Mouse (Mus musculus): Measurements from ENCODE around the gene Tacr2. TPM values are rescaled to one million over a fixed set of nuclear protein-coding genes. Genes with fewer than 3 reads are reported as not detected.

Tacr2 gene
- total RNA-seq, 2 experiments from 2014 or later = not detected

DNA sequence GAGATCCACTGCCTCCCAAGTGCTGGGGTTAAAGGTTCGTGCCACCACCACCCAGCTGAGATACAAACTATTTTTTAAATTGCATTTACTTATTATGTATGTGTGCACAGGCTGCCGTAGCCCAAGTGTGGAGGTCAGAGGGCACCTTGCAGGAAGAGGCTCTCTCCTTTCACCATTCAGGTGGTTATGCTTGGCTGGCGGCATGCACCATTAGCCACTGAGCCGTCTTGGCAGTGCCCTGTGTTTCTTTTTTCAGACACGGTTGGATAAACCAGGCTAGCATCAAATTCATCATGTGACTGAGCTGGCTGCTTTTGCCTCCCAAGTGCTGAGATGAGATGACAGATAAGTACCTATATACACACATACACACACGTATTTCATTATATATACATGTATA lies 13.0 kb upstream of the Tacr2 start:
- peak; percentile 84 for DNase-seq (ENCODE audit: low spot score)

DNA sequence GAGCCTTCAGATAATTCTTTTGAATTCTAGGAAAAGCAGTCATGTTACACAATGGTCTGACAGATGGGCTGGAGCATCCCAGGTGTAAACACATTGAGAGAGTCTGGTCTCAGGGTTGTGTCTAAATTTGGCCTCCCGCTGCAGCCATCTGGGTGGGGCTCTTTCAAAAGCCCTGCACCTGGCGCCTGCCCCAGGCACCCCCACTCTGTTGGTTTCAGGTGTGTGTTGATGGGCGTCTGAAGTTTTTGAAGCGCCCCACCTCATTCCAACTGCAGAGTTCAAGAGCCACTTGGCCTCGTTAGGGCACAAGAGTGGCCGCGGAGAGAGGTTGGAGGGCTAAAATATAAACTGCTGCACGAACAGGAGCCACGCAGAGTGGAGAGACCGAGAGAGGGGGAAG lies 9.9 kb upstream of the Tacr2 start:
- no peak for DNase-seq (ENCODE audit: low spot score)

DNA sequence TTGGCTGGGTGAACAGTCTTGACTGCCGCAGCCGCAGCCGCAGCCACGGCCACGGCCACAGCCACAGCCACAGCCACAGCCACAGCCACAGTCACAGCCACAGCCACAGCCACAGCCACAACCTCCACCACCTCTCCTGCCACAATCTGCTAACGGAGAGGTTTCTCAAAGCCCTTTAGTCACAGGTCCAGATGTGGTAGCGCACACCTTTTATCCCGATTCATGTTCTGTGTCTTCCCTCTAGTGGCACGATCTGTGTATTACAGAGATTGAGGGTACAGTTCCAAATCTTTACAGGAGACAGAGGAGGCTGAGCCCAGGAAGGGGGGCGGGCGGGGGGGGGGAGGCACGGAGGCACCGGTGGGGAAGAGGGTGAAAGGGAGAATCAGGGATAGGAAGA lies 9.3 kb upstream of the Tacr2 start:
- peak; percentile 60 for DNase-seq (ENCODE audit: low spot score)

DNA sequence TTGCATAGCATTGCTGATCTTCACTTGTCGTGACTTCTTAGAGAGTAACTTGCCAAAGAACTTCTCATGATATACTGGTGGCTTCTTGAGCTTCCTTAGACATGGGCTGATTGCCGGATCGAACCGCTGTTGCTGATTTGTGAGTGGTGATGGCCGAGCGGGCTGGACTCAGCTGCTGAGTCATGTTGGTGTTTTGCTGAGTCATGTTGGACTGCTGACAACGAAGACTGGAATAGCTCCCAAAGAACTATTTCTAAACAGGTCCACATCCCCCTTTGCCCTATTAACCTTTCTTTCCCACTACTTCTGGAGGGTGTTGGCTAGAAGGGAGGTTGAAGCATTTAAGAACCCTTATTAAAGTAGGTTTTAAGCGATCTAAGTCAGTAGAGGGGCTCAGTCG lies 8.2 kb upstream of the Tacr2 start:
- no peak for DNase-seq (ENCODE audit: low spot score)

DNA sequence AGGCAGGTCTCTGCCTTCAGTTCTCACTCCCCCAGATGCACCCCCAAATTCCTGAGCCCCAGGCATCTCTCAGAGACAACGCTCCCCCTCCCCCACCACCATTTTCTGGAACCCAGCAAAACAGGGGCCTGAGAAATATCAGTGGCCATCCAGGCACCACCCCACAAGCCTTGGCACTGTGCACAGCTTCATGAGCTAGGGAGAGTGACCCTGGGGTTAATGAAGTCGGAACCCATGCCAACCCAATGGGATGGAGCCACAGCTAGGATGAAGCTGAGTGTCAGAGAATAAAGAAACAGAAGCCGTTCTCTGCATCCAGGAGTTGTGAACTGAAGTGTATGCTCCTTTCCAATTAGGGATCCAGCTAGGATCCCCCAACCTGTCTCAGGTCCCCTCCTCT lies 5.1 kb upstream of the Tacr2 start:
- DNase-seq (ENCODE audit: low spot score) = no peak

DNA sequence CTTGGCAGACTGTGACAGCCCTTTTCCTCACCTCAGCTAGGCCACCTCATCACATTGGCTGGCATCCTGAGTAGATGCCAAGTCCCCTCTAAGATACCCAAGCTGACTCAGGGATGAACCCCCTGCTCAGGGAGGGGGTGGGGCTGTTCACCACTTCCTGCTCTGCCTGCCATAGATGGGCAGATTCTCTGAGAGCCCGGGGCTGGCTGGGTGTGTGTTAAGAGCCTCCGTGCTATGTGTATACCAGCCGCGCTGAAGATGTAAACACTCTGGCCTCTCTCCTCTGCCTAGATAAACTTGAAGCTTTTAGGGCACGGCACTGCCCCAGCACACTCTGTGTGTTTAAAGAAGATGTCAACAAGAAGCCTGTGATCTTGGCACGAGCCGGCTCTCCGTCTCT lies 4.4 kb upstream of the Tacr2 start:
- no peak for DNase-seq (ENCODE audit: low spot score)

DNA sequence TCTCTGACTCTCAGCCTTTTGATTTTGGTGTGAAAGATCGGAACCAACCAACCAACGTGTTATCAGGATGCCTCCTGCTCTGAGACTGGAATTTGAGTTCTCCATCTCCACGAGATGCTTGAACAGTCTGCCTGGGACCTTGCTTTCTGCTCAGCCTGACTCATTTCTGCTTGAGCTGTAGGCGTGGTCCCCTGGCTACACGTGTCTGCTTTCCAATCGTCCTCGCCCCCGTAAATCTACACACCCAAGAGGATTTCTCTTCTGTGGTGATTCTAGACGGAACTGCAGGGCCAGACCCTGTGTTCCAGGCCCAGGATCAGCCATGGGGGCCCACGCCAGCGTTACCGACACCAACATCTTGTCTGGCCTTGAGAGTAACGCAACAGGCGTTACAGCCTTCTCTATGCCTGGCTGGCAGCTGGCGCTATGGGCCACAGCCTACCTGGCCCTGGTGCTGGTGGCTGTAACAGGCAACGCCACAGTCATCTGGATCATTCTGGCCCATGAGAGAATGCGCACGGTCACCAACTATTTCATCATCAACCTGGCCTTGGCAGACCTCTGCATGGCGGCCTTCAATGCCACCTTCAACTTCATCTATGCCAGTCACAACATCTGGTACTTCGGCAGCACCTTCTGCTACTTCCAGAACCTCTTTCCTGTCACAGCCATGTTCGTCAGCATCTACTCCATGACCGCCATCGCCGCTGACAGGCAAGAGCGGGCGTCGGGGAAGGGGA lies 428 bp downstream of the Tacr2 start:
- DNase-seq (ENCODE audit: low spot score) = no peak

DNA sequence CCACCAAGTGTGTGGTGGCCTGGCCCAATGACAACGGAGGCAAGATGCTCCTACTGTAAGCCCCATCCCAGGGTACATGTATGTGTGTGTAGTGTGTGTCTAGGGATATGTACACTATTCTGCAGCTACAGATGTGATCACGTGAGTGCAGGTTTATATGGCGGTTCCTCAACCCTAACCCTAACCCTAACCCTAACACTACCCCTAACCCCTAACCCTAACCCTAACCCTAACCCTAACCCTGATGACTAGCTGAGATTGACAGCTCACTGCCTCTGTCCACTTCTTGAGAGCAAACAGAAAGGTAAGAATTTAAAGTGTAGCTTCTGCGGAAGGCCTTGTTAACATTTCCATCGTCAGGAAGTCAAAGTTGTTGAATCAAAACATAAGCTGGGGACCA lies 6.1 kb downstream of the Tacr2 start:
- no peak for DNase-seq (ENCODE audit: low spot score)

DNA sequence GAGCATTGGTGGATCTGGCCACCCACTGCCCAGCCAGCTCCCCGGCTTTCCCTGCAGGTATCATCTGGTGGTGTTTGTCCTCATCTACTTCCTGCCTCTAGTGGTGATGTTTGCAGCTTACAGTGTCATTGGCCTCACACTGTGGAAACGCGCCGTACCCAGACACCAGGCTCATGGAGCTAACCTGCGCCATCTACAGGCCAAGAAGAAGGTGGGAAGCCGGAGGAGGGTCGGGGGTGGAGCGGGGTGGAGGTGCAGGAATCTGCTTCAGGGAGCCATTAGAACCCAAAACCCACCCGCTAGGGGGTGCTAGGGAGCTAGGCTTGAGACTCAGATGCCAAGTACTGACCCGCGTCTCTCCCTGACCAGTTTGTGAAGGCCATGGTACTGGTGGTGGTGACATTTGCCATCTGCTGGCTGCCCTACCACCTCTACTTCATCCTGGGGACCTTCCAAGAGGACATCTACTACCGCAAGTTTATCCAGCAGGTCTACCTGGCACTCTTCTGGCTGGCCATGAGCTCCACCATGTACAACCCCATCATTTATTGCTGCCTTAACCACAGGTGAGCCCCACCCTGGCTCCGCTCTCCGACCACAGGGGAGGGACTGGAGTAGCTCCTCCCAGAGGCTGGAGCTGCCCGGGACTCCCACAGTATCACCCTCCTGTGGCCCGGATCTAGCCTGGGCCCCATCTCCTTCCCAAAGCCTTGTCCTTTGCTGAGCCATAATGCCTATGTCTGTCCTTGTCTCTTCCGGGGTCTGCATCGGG lies 9.1 kb downstream of the Tacr2 start:
- peak; percentile 35 for DNase-seq (ENCODE audit: low spot score)

DNA sequence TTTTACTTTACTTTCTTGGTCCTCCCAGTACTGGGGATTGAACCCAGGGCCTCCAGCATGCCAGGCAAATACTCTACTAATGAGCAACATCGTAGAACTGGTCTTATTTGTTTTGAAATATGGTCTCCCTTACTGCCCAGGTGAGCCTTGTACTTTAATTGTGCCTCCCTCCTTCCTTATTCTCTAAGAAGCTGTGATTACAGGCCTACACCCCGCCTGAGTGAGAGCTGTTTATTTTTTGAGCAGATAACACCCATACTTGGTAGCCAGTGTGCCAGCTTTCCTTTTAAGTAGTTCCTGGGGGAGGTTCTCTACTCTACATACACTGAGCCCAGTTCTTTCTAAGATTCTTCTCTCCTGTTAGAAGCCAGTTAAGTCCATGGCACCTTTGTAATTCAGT lies 12.1 kb downstream of the Tacr2 start:
- no peak for DNase-seq (ENCODE audit: low spot score)

DNA sequence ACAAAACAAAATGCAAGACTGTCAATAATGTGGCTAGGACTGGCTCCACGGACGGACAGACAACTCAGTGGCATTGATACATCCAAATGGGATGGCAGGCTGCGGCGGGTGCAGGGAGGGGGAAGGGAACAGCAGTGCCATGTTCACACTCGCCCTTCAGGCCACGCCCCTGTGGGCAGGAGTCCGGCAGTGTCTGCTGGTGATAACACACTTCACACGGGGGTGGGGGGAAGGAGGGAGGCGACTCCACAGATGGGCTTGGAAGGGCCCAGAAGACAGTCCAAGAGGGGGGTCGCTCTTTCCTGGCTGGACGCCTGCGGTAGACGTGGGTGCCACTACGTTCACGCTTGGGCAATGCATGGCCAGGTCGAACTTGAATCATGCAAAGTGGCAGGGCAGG lies 17.0 kb downstream of the Tacr2 start:
- DNase-seq (ENCODE audit: low spot score) = no peak

DNA sequence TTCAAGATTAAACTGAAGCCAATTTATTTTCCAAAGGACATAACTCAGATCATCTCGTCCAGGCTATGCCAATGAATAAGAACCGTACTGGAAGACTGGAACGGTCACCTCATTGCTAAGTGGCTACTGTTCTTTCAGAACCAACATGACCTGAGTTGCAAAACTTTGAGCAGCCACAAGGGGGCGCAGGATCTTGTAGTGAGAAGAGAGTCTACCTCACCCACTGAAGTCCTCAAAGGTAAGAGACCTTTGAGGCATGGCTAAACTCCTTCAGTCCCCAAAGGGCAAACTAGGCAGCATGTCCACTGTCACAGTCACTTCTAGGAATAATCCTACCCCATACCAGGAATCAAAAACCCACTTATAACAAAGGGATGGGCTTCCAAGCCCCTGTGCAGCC lies 23.0 kb downstream of the Tacr2 start:
- peak; percentile 82 for DNase-seq (ENCODE audit: low spot score)

DNA sequence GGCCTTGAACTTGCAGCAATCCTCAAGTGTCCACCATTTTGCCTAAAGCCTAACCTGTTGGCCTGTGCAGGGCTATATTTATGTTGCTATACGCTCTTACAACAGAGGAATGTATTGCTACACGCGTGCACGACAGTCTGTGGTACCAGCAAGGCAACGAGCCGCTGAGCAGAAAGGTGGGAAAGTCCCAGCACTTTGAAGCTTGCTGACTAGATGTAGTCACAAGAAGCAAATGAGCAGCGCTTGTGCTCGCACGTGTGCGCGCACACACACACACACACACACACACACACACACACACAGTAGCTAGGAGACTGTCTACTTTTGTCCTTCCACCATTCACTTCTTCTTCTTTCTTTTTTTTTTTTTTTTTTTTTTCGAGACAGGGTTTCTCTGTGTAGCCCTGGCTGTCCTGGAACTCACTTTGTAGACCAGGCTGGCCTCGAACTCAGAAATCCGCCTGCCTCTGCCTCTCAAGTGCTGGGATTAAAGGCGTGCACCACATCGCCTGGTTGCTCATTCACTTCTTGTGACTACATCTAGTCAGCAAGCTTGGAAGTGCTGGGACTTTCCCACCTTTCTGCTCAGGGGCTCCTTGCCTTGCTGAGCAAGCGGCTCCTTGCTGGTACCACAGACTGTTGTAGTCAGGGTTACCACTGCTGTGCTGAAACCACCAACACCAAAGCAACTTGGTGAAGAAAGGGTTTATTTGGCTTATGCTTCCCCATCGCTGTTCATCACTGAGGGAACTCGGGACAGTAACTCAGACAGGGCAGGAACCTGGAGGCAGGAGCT lies 25.5 kb downstream of the Tacr2 start:
- DNase-seq (ENCODE audit: low spot score) = no peak

DNA sequence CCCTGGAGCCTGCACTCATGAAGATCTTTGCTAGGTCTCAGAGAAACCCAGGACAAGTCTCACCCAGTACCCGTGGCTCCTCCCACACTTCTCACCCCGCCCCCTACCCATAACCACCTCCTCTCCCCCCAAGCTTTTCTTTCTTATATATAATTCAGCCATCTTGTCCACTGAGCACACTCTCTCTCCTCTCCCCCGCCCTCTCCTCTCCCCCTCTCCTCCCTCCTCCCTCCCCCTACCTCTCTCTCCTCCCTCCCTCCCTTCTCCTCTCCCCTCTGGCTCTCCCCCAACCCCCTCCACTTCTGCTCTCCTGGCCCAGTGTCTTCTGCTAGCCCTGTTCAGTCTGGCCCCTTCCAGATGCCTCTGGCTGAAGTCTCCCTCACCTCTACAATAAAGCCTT lies 26.8 kb downstream of the Tacr2 start:
- no peak for DNase-seq (ENCODE audit: low spot score)

DNA sequence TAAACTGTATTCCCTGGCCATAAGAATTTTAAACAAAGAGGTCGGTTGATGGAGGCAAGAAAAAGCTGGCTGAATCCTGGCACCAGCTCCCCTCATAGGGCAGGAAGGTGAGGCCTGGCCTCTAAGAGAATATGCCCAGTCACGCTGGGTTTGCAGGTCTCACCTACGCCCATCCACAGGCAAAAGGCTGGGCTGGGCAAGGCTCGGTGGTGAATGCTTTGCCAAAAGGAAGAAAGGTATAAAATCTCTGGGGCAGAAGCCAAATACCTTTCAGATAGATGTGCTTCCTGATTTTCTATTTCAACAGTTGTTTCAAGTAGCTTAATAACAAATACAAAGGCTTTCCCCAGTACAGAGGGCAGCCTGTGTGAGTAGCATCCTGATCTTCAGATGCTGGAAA lies 27.4 kb downstream of the Tacr2 start:
- DNase-seq (ENCODE audit: low spot score) = no peak

DNA sequence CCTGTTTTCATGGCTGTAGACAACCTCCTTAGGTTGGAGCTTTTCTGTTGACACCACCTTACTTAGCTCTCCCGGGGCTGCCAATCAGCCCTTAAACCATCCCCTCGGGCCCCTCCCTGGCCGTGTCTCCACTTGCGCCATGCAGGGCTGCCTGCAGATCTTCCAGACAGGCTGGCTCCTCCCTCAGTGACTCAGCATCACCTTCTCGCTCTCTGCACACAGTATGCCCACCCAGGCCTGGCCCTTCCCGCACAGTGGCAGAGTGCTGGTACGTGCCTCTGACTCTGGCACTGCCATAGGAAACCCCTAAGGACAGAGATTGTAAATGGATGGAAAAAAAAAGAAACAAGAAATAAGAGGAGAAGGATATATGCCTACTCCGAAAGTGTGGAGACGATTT lies 30.5 kb downstream of the Tacr2 start:
- DNase-seq (ENCODE audit: low spot score) = no peak

DNA sequence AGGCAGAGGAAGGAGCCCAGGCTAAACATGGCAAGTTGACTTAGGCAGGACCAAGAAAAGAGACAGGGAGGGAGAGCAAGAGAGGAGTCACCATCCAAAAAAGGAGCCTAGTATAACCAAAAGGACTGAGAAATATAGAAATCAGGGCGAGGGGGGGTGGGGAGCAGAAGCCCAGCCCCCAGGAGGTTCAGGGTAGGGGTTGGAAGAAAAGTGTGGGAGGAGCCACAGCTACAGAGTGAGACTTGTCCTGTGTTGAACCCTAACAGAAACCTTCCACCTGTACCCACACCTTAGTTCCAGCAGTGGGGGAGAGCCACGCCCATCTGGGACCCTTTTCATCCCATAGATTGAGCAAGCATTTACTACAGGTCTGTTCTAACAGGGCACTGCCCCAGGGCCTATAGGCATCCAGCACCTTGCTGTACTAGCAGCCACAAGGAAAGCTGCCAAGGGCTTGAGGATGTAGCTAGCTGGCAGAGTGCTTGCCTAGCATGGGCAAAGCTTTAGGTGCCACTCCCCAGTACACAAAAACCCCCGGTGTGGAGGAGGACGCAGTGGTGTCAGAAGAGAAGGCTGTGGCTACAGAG lies 31.1 kb downstream of the Tacr2 start:
- no peak for DNase-seq (ENCODE audit: low spot score)

DNA sequence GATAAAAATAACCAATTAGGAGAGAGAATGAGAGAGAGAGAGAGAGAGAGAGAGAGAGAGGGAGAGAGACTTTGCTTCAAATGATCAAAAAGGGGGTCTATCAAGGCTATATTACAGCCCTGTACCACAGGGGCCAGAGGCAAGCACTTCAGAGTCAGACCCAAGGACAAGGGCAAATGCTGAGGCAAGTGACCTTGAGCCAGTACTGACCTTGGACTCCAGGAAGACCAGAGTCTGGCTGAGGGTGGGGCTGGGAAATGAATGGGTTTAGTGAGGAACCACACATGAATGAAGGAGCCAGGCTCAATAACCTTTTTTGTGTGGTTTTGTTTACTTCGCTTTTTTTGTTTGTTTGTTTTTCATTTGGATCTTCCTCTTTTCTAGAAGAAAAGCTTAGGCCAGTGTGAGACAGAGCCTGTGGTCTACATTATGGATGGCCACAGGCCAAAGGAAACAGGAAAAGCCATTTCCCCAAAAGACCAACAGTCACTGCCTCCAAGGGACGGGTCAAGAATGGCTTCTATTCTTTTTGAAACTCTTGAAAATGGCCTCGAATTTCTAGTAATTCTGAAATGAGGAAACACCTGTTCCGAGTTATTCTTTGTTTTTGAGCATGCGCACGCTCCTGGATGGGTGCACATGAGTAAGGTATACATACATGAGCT lies 35.4 kb downstream of the Tacr2 start:
- no peak for DNase-seq (ENCODE audit: low spot score)

DNA sequence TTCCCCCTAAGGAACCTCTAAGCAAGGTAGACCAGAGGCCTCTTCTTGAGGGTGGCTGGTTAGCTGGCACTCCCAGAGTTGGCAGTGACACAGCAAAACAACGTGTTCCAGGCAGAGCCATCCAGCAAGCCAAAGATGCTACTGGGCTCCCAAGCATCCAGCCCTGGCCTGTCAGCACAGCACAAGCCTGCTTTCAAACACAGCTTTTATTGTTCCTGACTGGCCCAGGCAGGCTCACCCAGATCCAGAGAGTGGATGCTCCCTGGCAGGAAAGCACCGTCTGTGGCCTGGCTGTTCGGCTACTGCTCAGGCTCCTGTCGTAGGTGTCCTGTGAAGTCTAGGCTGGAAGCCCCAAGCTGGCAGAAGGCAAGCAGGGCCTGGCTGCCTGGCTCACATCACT lies 41.9 kb downstream of the Tacr2 start:
- no peak for DNase-seq (ENCODE audit: low spot score)

DNA sequence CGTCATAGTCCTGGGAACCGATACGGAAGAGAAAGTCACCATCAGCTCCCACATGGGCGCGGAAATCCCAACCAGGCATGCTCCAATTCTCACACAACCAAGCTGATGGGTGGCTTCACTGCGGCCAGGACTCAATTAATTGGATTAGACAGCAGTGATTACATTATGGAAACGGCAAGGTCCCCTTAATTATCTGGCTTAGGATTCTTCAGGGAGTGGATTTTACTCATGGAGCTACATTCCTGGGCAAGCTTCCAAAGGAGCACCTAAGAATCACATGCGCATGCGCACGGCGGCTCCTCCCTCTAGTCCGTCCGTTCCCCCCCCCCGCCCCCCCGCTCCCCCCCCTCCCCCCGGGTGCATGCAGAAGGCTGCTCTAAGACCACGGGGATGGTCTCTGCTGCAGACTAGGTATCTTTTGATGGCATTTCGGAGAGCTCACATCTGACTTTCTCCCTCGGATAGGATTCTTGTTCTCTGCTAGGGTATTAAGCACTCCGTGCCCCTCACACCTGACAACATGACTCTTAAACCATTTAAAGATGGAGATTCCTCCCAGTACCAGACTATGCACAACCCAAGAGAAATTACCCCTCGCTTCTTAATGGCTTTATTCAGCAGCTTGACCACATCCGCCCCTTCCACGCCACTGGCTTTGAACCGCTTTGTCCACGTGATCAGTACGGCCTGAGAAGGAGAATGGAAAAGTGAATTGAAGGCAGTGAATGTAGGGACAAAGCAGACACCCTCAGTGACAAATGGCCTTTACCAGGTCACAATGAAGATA lies 44.0 kb downstream of the Tacr2 start:
- no peak for DNase-seq (ENCODE audit: low spot score)
